Mouse (Mus musculus) midbrain, postnatal 0 days (tissue): Measurements from ENCODE around the gene Nkx6-1. TPM values are rescaled to one million over a fixed set of nuclear protein-coding genes. Genes with fewer than 3 reads are reported as not detected.

Source experiments
- ATAC-seq: fragments of 200-750 bp; cut with Nextera tagmentation; 2 replicates; pipeline ENCODE4 v1.8.0; 2017; ENCODE audit warnings: moderate number of reproducible peaks, mild to moderate bottlenecking, moderate TSS enrichment, moderate library complexity; ENCODE audit not compliant: low FRiP score
- DNase-seq: peaks from one replicate; pipeline ENCODE4 v3.0.0-alpha.2; 2015; ENCODE audit warnings: low spot score
- H3K27ac ChIP-seq: fragments of 300-500 bp; sonication (generic); 2 replicates; pipeline ENCODE4 v1.5.1; 2014; ENCODE audit warnings: low read depth, mild to moderate bottlenecking, low read length, mixed read lengths
- H3K27me3 ChIP-seq: fragments of 300-500 bp; sonication (generic); 2 replicates; pipeline ENCODE4 v1.6.1; 2014; ENCODE audit warnings: low read length, control low read depth, mixed read lengths; ENCODE audit not compliant: insufficient read depth
- H3K36me3 ChIP-seq: fragments of 300-500 bp; sonication (generic); 2 replicates; pipeline ENCODE4 v1.6.1; 2014; ENCODE audit warnings: low read length, control low read depth, mixed read lengths; ENCODE audit not compliant: insufficient read depth
- H3K4me1 ChIP-seq: fragments of 300-500 bp; sonication (generic); 2 replicates; pipeline ENCODE4 v1.6.1; 2014; ENCODE audit warnings: mild to moderate bottlenecking, control low read depth, antibody characterized with exemption, low read length, mixed read lengths; ENCODE audit not compliant: insufficient read depth
- H3K4me2 ChIP-seq: fragments of 300-500 bp; sonication (generic); 2 replicates; pipeline ENCODE4 v1.6.1; 2014; ENCODE audit warnings: low read depth, mild to moderate bottlenecking, low read length, mixed read lengths; ENCODE audit not compliant: poor library complexity, severe bottlenecking
- H3K4me3 ChIP-seq: fragments of 300-500 bp; sonication (generic); 2 replicates; pipeline ENCODE4 v1.5.1; 2014; ENCODE audit warnings: low read depth, mild to moderate bottlenecking, low read length, moderate library complexity
- H3K9ac ChIP-seq: fragments of 300-500 bp; sonication (generic); replicated peaks from 2 replicates; pipeline ENCODE4 v1.6.1; 2014; ENCODE audit warnings: mild to moderate bottlenecking, low read length, moderate library complexity, mixed read lengths; ENCODE audit not compliant: poor library complexity, severe bottlenecking
- H3K9me3 ChIP-seq: fragments of 300-500 bp; sonication (generic); 2 replicates; pipeline ENCODE4 v1.6.1; 2016; ENCODE audit warnings: low read length, control low read depth
- CTCF ChIP-seq: IDR thresholded peaks from 2 replicates; pipeline ENCODE4 v1.5.1; 2016; ENCODE audit warnings: antibody characterized with exemption, mild to moderate bottlenecking
- WGBS: fragments of 180-500 bp; shearing (Covaris S2); extraction: QIAGEN DNeasy Blood & Tissue Kit; methylation state at CpG from one replicate; pipeline ENCODE4 v1.1.7; 2014; 5-methylcytosine and 5-hydroxymethylcytosine counted together
- polyA plus RNA-seq: library from polyadenylated mRNA; unstranded; fragments of >200 nt; fragmentation: Nextera tagmentation; extraction: Ambion mirVana; gene quantifications from 2 replicates; pipeline ENCODE4 v1.2.1, GENCODE M21; 2015
- total RNA-seq: library from RNA; depleted of rRNA; stranded (reverse); fragments of >200 nt; gene quantifications from 2 replicates; pipeline ENCODE4 v1.2.3, GENCODE M21; 2014; rRNA removed

Gene Nkx6-1
- total and polyA plus RNA-seq, 2 experiments from 2014 or later = 1.3 to 1.4 TPM

GRCm38 (mm10) chr5:101646961-101647575 is 17.7 kb downstream of the Nkx6-1 start:
- Histone ChIP-seq H3K9me3 (no peaks in the 10 kb centered on the region; the same call in 1 of the 2 replicates), H3K9ac (no peak overlapping the region), H3K4me2 (no peak overlapping the region), H3K27ac (no peak overlapping the region), H3K4me1 (no peaks in the 10 kb centered on the region), H3K36me3 (no peaks in the 10 kb centered on the region), H3K4me3 (no peak overlapping the region), H3K27me3 (peaks cover 88% of the 10 kb centered on the region)
- TF ChIP-seq CTCF = no peak
- DNase-seq = no peak
- no peak for ATAC-seq
- WGBS = 36% methylated on average over 20 of the region's 20 CpGs

DNA sequence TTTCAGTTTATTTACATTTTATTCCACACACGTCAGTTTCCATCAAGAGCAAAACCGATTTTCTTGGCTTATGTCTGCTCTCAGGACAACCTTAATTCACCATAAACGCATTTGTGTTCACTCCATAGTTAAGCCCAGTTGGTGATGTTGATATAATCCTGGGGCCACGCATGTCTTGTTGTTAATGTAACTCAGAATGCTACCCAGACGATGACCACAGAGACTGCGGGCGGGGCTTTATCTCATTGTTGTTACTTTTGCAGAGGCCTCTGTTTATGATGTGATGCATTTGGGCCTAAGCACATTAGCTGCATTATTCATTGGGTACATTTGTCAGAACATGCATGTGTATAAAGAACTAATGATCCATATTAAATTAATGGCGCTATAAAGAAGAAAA is 19.7 kb downstream of the Nkx6-1 start:
- H3K27me3 ChIP-seq = peaks cover 78% of the 10 kb centered on the region
- no peak overlapping the region for H3K9ac ChIP-seq
- H3K9me3 ChIP-seq = no peaks in the 10 kb centered on the region
- no peak overlapping the region for H3K4me3 ChIP-seq
- no peak overlapping the region for H3K4me2 ChIP-seq
- ATAC-seq (no peak), DNase-seq (no peak)
- 68% methylated on average over 8 of the region's 8 CpGs for WGBS
- H3K4me1 ChIP-seq = no peaks in the 10 kb centered on the region
- TF ChIP-seq CTCF = no peak
- no peak overlapping the region for H3K27ac ChIP-seq
- no peaks in the 10 kb centered on the region for H3K36me3 ChIP-seq

DNA sequence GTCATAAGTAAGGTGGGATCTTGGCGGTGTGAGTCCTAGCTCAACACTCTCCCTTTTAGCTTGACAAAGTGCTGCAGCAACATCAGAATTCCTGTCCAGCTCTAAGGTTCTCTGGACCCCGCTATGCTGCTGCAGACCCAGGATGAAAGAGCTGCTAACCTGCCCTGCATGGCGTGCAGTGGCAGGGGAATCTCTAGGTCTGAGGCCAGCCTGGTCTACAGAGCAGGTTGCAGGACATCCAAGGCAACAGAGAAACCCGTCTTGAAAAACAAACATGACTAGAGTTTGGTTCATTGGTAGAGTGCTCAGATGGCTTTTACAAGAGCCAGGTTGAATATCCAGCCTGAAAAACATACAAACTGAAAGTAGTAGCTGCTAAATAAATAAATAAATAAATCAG is 26.7 kb downstream of the Nkx6-1 start:
- TF ChIP-seq CTCF = no peak

More for the DNA sequence above, 26.7 kb downstream of the Nkx6-1 start:
- peaks cover 22% of the 10 kb centered on the region for H3K27me3 ChIP-seq
- no peak overlapping the region for H3K27ac ChIP-seq
- ATAC-seq = no peak
- H3K9me3 ChIP-seq = no peaks in the 10 kb centered on the region
- no peaks in the 10 kb centered on the region for H3K4me1 ChIP-seq
- H3K4me3 ChIP-seq = no peak overlapping the region
- no peak overlapping the region for H3K9ac ChIP-seq
- no peaks in the 10 kb centered on the region for H3K36me3 ChIP-seq
- WGBS = 82% methylated on average over 4 of the region's 4 CpGs
- H3K4me2 ChIP-seq = no peak overlapping the region
- DNase-seq = no peak

Other genes starting within 250 kb of the Nkx6-1 start
- 16.2 and 16.9 TPM in 2 replicates for gene Cds1, start 100.1 kb upstream of the Nkx6-1 start, total RNA-seq
- gene Cds1, start 100.1 kb upstream of the Nkx6-1 start, polyA plus RNA-seq = 8.7 and 9.2 TPM in 2 replicates